ENCODE assay signal across 8 mouse cellular contexts in the genomic region with DNA sequence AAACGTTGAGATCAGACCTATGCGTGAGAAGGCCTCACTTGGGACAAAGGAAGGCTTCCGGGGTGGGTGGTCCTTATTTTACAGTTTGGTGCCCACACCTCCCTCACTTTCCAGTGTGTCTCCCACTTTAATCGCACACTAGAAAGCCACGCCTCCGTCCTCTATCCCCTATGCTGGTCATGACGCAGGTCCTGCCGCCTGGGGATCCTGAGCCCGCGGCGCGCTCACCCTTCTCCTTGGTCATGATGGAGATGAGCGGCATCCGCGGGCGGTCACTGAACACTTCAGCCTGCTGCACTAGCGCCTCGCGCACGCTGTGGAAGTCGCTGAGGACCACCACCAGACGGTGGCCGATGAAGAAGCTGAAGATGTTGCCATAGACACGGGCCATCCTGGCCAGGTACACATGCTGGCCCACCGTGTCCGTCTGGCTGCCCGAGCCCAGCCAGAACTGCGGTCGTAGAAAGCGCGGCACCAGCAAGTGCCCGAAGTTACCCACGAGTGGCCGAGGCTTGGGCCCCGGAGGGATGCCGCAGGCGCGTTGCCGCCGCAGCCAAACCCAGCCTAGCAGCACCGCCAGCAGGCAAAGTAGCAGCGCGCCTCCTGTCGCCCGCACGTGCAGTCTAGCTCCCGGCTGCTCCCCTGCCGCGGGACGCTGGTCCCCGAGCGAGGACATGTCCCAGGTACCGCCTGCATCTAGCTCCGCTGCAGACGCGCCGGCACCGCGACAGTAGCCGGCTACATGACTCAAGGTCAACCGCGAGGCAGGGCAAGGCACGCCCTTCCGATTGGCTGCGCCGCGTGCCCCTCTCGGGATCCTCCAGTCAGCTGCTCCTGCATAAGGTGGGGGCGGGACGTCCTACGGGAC. TPM values are rescaled to one million over a fixed set of nuclear protein-coding genes. Genes with fewer than 3 reads are reported as not detected.
A peak's percentile ranks its signal among the peaks of the same experiment; 100 is the strongest.
DNase-seq lines count a peak whose midpoint lies in the region; ATAC-seq and TF ChIP-seq lines count a peak whose summit lies in the region.

A gene (minus strand): TSS at position 776 of the 868 bp plus-strand sequence.

- H3K4me2 ChIP-seq in heart, embryonic 13.5 days, result peak within 1 kb of the TSS; percentile 99
- H3K4me2 ChIP-seq in kidney, postnatal 0 days (ENCODE audit: low read length), result peak within 1 kb of the TSS; percentile 98
- H3K4me2 ChIP-seq in liver, embryonic 11.5 days, result peak within 1 kb of the TSS; percentile 91
- peak within 1 kb of the TSS; percentile 79 for H3K4me2 ChIP-seq in myocyte (ENCODE audit: low read depth)

- WGBS in heart, embryonic 13.5 days, result under 1% methylated on average over 71 of the region's 71 CpGs
- under 1% methylated on average over 69 of the region's 71 CpGs for WGBS in kidney, postnatal 0 days
- WGBS in liver, embryonic 11.5 days, result 2% methylated on average over 69 of the region's 71 CpGs

- peak within 1 kb of the TSS; percentile 87 for H3K27ac ChIP-seq in heart, embryonic 13.5 days (replicated peaks)
- H3K27ac ChIP-seq in kidney, postnatal 0 days, result peak within 1 kb of the TSS; percentile 36; the same call in 1 of the 2 replicates
- no peak within 1 kb of the TSS for H3K27ac ChIP-seq in liver, embryonic 11.5 days (ENCODE audit: low read depth, low read length)

- peak; percentile 47 for TF ChIP-seq CTCF in kidney, postnatal 0 days (IDR thresholded peaks at IDR 0.05; ENCODE audit: low read depth)

- peaks cover 12% of the 10 kb centered on the region for H3K4me1 ChIP-seq in heart, embryonic 13.5 days
- H3K4me1 ChIP-seq in kidney, postnatal 0 days (replicated peaks; ENCODE audit: insufficient read depth, low read length), result 0 out of 2 replicates have a peak, but pooled peaks cover 4% of the 10 kb centered on the region
- no peaks in the 10 kb centered on the region; the same call in 1 of the 2 replicates for H3K4me1 ChIP-seq in liver, embryonic 11.5 days (replicated peaks; ENCODE audit: control insufficient read depth, insufficient read depth, low read length)

- peak; percentile 52 for ATAC-seq in erythroid progenitor cell, adult 5-6 weeks (replicated peaks; ENCODE audit: low FRiP score, poor library complexity, severe bottlenecking)
- peak; percentile 91 for ATAC-seq in heart, embryonic 13.5 days (ENCODE audit: extremely low read depth, insufficient number of reproducible peaks, low FRiP score, low TSS enrichment)
- peak; percentile 95 for ATAC-seq in kidney, postnatal 0 days (replicated peaks; ENCODE audit: low FRiP score, low read depth)
- ATAC-seq in liver, embryonic 11.5 days (replicated peaks; ENCODE audit: low FRiP score), result peak; percentile 97

- peak; percentile 89 for DNase-seq in CD4-positive helper T cell, adult 2 months (ENCODE audit: low read depth, low spot score)
- DNase-seq in brain, adult 2 months (ENCODE audit: low read depth, low spot score), result peak; percentile 98
- peak; percentile 91 for DNase-seq in kidney, postnatal 0 days (ENCODE audit: low spot score)
- peak; percentile 80 for DNase-seq in liver, embryonic 11.5 days (ENCODE audit: low spot score)
- peak; percentile 75 to 87 for DNase-seq in spleen, postnatal 4 days (ENCODE audit: low spot score in 2 of 2)

- H3K36me3 ChIP-seq in heart, embryonic 13.5 days, result peaks cover 1% of the 10 kb centered on the region
- H3K36me3 ChIP-seq in kidney, postnatal 0 days (ENCODE audit: insufficient read depth, low read length), result no peaks in the 10 kb centered on the region
- H3K36me3 ChIP-seq in liver, embryonic 11.5 days (ENCODE audit: control insufficient read depth, insufficient read depth, low read length), result no peaks in the 10 kb centered on the region
- no peaks in the 10 kb centered on the region for H3K36me3 ChIP-seq in myocyte (ENCODE audit: control insufficient read depth, insufficient read depth)

- 0 out of 2 replicates have a peak, but pooled peaks cover under 1% of the 10 kb centered on the region for H3K9me3 ChIP-seq in heart, embryonic 13.5 days
- no peaks in the 10 kb centered on the region for H3K9me3 ChIP-seq in kidney, postnatal 0 days (replicated peaks; ENCODE audit: low read length)
- no peaks in the 10 kb centered on the region for H3K9me3 ChIP-seq in liver, embryonic 11.5 days (ENCODE audit: control insufficient read depth, low read length)

- H3K79me2 ChIP-seq in myocyte (ENCODE audit: control insufficient read depth, insufficient read depth), result no peaks in the 10 kb centered on the region

- 0 out of 2 replicates have a peak, but pooled peaks cover 10% of the 10 kb centered on the region for H3K27me3 ChIP-seq in heart, embryonic 13.5 days (replicated peaks)
- no peaks in the 10 kb centered on the region for H3K27me3 ChIP-seq in kidney, postnatal 0 days (ENCODE audit: insufficient read depth, low read length)
- H3K27me3 ChIP-seq in liver, embryonic 11.5 days (replicated peaks; ENCODE audit: control insufficient read depth, insufficient read depth, low read length), result no peaks in the 10 kb centered on the region
- H3K27me3 ChIP-seq in myocyte (ENCODE audit: control insufficient read depth, insufficient read depth, insufficient read length), result no peaks in the 10 kb centered on the region

- H3K4me3 ChIP-seq in heart, embryonic 13.5 days, result peak within 1 kb of the TSS; percentile 84
- H3K4me3 ChIP-seq in kidney, postnatal 0 days (replicated peaks; ENCODE audit: low read depth, low read length), result peak within 1 kb of the TSS; percentile 73
- H3K4me3 ChIP-seq in liver, embryonic 11.5 days (ENCODE audit: low read depth, low read length), result peak within 1 kb of the TSS; percentile 73
- H3K4me3 ChIP-seq in myocyte, result peak within 1 kb of the TSS; percentile 42

- TF ChIP-seq POLR2A in myocyte (IDR thresholded peaks at IDR 0.05; ENCODE audit: insufficient read length, low read depth), result peak; percentile 95

- H3ac ChIP-seq in myocyte (ENCODE audit: control insufficient read depth, insufficient read length), result peak within 1 kb of the TSS; percentile 35

- H3K9ac ChIP-seq in heart, embryonic 13.5 days, result peak within 1 kb of the TSS; percentile 86
- peak within 1 kb of the TSS; percentile 67 for H3K9ac ChIP-seq in kidney, postnatal 0 days (ENCODE audit: low read depth, low read length)
- H3K9ac ChIP-seq in liver, embryonic 11.5 days (ENCODE audit: low read depth, low read length), result peak within 1 kb of the TSS; percentile 65

TF ChIP-seq in myocyte, 11 proteins besides CTCF, POLR2A, EP300 and RAD21:
- TF ChIP-seq MYOG (IDR thresholded peaks at IDR 0.05; ENCODE audit: control insufficient read depth in 1 of 3, insufficient read depth in 1 of 3, insufficient read length in 2 of 3, low read depth in 2 of 3), result peak in 2 of 3 experiments; percentile 14 to 28
- peak; percentile 93 for TF ChIP-seq POLR2AphosphoS2 (IDR thresholded peaks at IDR 0.05; ENCODE audit: insufficient read length, low read depth)
- no peak for TF ChIP-seq USF1 (IDR thresholded peaks at IDR 0.05; ENCODE audit: low read depth)
- no peak for TF ChIP-seq CEBPB (IDR thresholded peaks at IDR 0.05; ENCODE audit: insufficient read depth, poor library complexity, severe bottlenecking)
- TF ChIP-seq MAX (IDR thresholded peaks at IDR 0.05; ENCODE audit: low read depth), result no peak
- TF ChIP-seq MYOD1 (IDR thresholded peaks at IDR 0.05; ENCODE audit: control insufficient read depth in 1 of 3, insufficient read length in 2 of 3, low read depth in 2 of 3), result peak in 2 of 3 experiments; percentile 4 to 45
- peak; percentile 49 for TF ChIP-seq SRF (IDR thresholded peaks at IDR 0.05; ENCODE audit: control insufficient read depth, insufficient read length, low read depth)
TF ChIP-seq in myocyte: peak in this region for 4.

RNA-seq across cellular contexts. Expression of the gene that starts here (rescaled TPM):
- 1.7 TPM in 1 of 2 replicates, not detected in the other for total RNA-seq in erythroid progenitor cell, adult 5-6 weeks (2015; ENCODE audit: low replicate concordance)
- total RNA-seq in erythroid progenitor cell, adult 5-6 weeks (2017; ENCODE audit: low replicate concordance), result not detected in 2 replicates
- polyA plus RNA-seq in heart, embryonic 13.5 days (2015; fragmentation: Nextera tagmentation; extraction: Ambion mirVana), result 9.6 and 10.5 TPM in 2 replicates
- polyA plus RNA-seq in kidney, postnatal 0 days (2015; fragmentation: Nextera tagmentation; extraction: Ambion mirVana), result 5.5 and 8.5 TPM in 2 replicates
- 0.69 and 0.83 TPM in 2 replicates for polyA plus RNA-seq in liver, embryonic 11.5 days (2014; fragmentation: Nextera tagmentation; extraction: Ambion mirVana)
- polyA plus RNA-seq in myocyte (2012; fragmentation: generic; extraction: Trizol), result 4.1 TPM

Comparison
In these comparisons a context has a peak if more than half of its experiments do, and no peak if none do; other contexts are left out.
1. Peak in DNase-seq, ATAC-seq, H3K4me3 ChIP-seq, H3K9ac ChIP-seq and H3K4me2 ChIP-seq in liver, embryonic 11.5 days; RNA of the gene not detected or under 1 TPM.